Mouse (Mus musculus) erythroblast, embryonic 14.5 days (primary cell): ENCODE data around the gene Gm37240.

ENCODE experiments used
- GATA1 ChIP-seq: IDR thresholded peaks from 2 replicates; pipeline ENCODE4 v1.6.1; 2012; ENCODE audit warnings: low read length, inconsistent platforms, mixed read lengths
- TAL1 ChIP-seq: IDR thresholded peaks from 3 replicates; pipeline ENCODE4 v1.6.1; 2012; ENCODE audit warnings: low read length, inconsistent platforms, mixed read lengths

DNA sequence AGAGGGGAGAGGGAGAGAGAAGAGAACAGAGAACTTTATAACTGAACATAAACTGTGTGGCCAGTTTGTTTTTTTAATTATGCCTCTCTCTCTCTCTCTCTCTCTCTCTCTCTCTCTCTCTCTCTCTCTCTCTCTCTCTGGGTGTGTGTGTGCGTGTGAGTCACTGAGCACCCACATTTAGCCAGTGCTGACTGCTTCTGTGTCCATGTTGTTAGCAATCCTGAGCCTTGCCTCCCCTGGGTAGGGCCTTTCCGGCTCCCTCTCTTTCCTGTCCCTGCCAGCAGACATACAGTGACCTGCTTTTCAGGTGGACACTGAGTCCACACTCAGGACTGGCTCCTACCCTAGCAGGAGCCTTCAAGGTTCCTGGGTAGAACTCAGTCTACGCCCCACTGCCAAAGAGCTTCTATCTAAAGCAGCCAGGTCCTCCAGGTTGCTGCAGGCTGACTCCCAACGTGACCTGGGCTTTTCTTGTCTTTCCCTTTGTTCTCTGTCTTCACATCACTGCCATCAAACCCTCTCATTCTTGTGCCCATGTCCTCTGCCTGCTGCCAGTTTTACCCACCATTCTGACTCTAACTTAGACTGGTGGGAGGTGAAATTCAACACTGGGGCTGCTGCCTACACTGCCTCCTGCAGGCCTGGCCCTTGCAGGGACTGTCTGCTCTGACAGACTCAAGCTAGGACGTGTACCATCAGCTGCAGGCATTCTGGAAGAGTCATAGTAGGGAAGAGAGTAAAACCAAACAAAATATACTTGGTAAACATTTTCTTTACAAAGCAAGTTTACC is 153.2 kb downstream of the Gm37240 start:
- TF ChIP-seq TAL1 (no peak), GATA1 (no peak)
